Mouse (Mus musculus) spleen, adult 2 months (tissue): ENCODE measurements around the gene Arl6ip5. TPM values are rescaled to one million over a fixed set of nuclear protein-coding genes. Genes with fewer than 3 reads are reported as not detected.

Experiments used
- DNase-seq, 2 experiments: peaks; one replicate each; pipeline versions ENCODE4 v3.0.0 to v3.0.0-alpha.2; 2012 to 2021; ENCODE audit warnings: low spot score in 2 of 2, low read depth in 1 of 2
- H3K27ac ChIP-seq: fragments of 200-500 bp; 2 replicates; pipeline ENCODE4 v1.5.1; 2012; ENCODE audit warnings: low read length, inconsistent platforms; ENCODE audit not compliant: insufficient read depth
- H3K27me3 ChIP-seq: fragments of 200-500 bp; 2 replicates; pipeline ENCODE4 v1.6.1; 2012; ENCODE audit warnings: mild to moderate bottlenecking, moderate library complexity, low read length, inconsistent platforms; ENCODE audit not compliant: control insufficient read depth, insufficient read depth
- H3K36me3 ChIP-seq: fragments of 200-500 bp; 2 replicates; pipeline ENCODE4 v1.6.1; 2012; ENCODE audit warnings: mild to moderate bottlenecking, low read length, inconsistent platforms; ENCODE audit not compliant: control insufficient read depth, insufficient read depth
- H3K4me1 ChIP-seq: fragments of 200-500 bp; 2 replicates; pipeline ENCODE4 v1.6.1; 2011; ENCODE audit warnings: inconsistent platforms; ENCODE audit not compliant: control insufficient read depth, insufficient read depth, insufficient read length
- H3K4me3 ChIP-seq: fragments of 200-500 bp; 2 replicates; pipeline ENCODE4 v1.5.1; 2011; ENCODE audit warnings: mild to moderate bottlenecking, inconsistent platforms; ENCODE audit not compliant: insufficient read depth, insufficient read length; ENCODE audit errors: extremely low read depth
- CTCF ChIP-seq: fragments of 200-500 bp; IDR thresholded peaks from 2 replicates; pipeline ENCODE4 v1.5.1; 2011; ENCODE audit warnings: mild to moderate bottlenecking, inconsistent platforms; ENCODE audit not compliant: insufficient read depth, insufficient read length, insufficient replicate concordance; ENCODE audit errors: extremely low read depth
- POLR2A ChIP-seq: fragments of 200-500 bp; IDR thresholded peaks from 2 replicates; pipeline ENCODE4 v1.6.1; 2011; ENCODE audit warnings: low read depth, low read length, inconsistent platforms
- whole genome bisulfite sequencing: fragments of 180-500 bp; shearing (Covaris S2); methylation state at CpG from one replicate; pipeline ENCODE4 v1.1.7; 2018; 5-methylcytosine and 5-hydroxymethylcytosine counted together
- polyA plus RNA-seq: library from polyadenylated mRNA; depleted of rRNA; stranded (reverse); fragments of >200 nt; gene quantifications from 2 replicates; pipeline ENCODE4 v1.2.3, GENCODE M21; 2012; rRNA removed

Gene Arl6ip5
- 52.9 and 53.4 TPM in 2 replicates for polyA plus RNA-seq

DNA sequence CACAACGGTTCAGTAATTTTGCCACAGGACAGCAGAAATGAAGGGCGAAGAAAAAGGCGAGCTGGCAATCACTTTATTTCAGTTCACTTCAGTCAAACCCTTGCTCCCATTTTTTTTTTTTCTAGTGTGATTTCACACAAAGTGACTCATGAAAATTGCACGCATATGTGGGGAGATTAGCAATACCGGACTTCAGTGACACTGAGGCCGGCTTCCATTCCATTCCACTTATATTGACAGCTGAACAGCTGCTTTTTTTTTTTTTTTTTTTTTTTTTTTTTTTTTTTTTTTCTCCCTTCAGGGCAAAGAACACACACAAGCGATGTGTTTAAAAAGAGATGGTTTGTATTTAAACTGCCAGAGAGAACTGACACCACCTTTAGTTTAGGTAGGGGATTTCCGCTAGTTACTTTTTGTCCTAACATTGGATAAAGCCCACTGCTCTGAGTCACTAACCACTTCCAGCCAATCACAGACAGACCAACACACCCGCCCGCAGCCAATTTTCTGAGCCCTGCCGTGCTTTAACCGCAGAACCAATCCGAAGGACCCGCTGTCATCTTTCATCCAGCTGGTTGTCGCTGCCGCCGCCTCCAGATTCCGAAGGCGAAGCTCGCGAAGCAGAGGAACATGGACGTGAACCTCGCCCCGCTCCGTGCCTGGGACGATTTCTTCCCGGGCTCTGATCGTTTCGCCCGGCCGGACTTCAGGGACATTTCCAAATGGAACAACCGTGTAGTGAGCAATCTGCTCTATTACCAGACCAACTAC, at the start of gene Arl6ip5:
Arl6ip5 (plus strand) TSS at position 499 of the 771 bp plus-strand sequence.
- H3K27me3 ChIP-seq, result no peaks in the 10 kb centered on the region
- peak within 1 kb of the TSS; percentile 83 for H3K27ac ChIP-seq
- peak; percentile 50; the same call in 1 of the 2 replicates for TF ChIP-seq POLR2A
- TF ChIP-seq CTCF, result no peak
- WGBS, result 4% methylated on average over 32 of the region's 32 CpGs
- peak; percentile 87 for DNase-seq
- peak within 1 kb of the TSS; percentile 63 for H3K4me3 ChIP-seq
- peaks cover 15% of the 10 kb centered on the region; the same call in 1 of the 2 replicates for H3K4me1 ChIP-seq
- H3K36me3 ChIP-seq, result peaks cover 2% of the 10 kb centered on the region; the same call in 1 of the 2 replicates

GRCm38 (mm10) chr6:97175716-97176115, 34.8 kb upstream of the Arl6ip5 start:
- Histone ChIP-seq H3K27ac (peak overlapping the region; percentile 52), H3K4me1 (peaks cover 15% of the 10 kb centered on the region), H3K27me3 (no peaks in the 10 kb centered on the region), H3K4me3 (peak overlapping the region; percentile 8; the same call in 1 of the 2 replicates), H3K36me3 (peaks cover 17% of the 10 kb centered on the region)
- peak in 1 of 2 experiments; percentile 28 for DNase-seq
- WGBS, result 31% methylated on average over 11 of the region's 11 CpGs
- no peak for TF ChIP-seq CTCF
- TF ChIP-seq POLR2A, result no peak

DNA sequence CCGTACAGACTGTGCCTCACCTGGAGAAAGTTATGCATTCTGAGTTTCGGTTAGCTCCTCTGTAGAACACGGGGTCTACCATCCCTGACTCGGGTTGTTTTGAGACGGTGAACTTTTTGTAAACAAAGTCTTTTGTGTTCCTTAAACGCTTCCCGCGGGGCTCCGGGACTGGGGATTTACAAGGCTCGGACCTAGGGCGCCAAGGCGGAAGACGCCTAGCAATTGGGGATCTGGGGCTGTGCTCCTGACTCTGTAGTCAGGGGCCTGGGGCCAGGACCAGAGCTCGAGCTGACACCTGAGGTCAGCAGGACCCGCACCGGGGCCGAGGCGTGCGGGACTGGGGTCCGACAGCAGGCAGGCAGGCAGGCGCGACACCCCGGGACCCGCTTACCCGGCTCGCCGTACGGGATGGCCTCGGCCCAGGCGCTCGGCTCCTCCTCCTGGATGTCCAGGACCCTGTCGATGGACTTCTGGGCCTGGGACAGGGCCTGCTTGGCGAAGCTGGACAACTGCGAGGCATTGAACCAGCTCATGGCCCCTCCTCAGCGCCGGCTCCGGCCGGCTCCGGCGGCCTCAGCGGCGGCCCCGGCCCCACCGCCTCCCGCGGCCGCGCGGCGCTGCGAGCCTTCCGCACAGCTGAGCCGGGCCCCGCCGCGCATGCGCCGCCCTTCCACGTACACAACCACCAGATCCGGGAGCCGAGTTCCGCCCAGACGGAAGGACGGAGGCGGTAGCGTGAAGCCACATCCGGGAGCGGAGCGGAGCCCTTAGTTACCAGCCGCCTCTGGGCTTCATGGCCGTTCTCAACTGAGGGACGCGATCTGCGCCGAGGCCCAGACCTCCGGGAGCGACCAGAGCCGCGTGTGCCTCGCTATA, 31.8 kb upstream of the Arl6ip5 start, which contains the start of gene Tmf1:
Tmf1 (minus strand) TSS at position 632 of the 876 bp plus-strand sequence.
- under 1% methylated on average over 80 of the region's 80 CpGs for WGBS
- H3K36me3 ChIP-seq, result peaks cover 8% of the 10 kb centered on the region
- H3K27me3 ChIP-seq, result no peaks in the 10 kb centered on the region
- peak; percentile 32; the same call in 1 of the 2 replicates for TF ChIP-seq POLR2A
- TF ChIP-seq CTCF, result no peak
- peak within 1 kb of the TSS; percentile 88 for H3K4me3 ChIP-seq
- peaks cover 24% of the 10 kb centered on the region for H3K4me1 ChIP-seq
- H3K27ac ChIP-seq, result peak within 1 kb of the TSS; percentile 98
- peak; percentile 90 to 97 for DNase-seq

DNA sequence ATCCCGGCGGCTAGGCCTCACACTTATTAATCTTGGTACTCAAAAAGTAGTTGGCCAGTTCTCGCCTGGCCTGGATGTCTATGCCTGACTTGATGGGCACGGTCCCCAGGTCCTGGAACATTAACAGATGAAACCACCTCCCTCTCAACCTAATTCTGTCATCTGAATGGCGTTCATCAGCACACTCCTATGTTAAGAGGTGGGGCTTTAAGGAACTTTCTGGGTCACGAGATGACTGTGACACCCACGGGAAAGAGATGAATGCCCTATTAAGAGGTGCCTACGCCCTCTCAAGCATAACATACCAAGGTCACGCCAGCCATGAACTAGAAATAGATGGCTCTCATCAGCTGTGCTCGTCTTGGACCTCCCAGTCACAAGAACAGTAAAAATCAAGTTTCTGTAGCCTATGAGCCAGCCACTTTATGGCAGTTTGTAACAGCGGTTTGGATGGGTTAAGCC, 31.1 kb upstream of the Arl6ip5 start:
- peaks cover 24% of the 10 kb centered on the region for H3K4me1 ChIP-seq
- peak overlapping the region; percentile 98 for H3K27ac ChIP-seq
- H3K27me3 ChIP-seq, result no peaks in the 10 kb centered on the region
- peak; percentile 42 to 68 for DNase-seq
- peak overlapping the region; percentile 73 for H3K4me3 ChIP-seq
- TF ChIP-seq POLR2A (no peak; the same call in 1 of the 2 replicates), CTCF (no peak)
- peaks cover 10% of the 10 kb centered on the region for H3K36me3 ChIP-seq
- 14% methylated on average over 11 of the region's 11 CpGs for WGBS

GRCm38 (mm10) chr6:97200437-97200836, 10.1 kb upstream of the Arl6ip5 start:
- no peak overlapping the region for H3K27ac ChIP-seq
- DNase-seq, result no peak
- peaks cover 16% of the 10 kb centered on the region for H3K36me3 ChIP-seq
- H3K4me3 ChIP-seq, result no peak overlapping the region
- 82% methylated on average over 3 of the region's 3 CpGs for WGBS
- no peak for TF ChIP-seq CTCF
- no peak for TF ChIP-seq POLR2A
- H3K4me1 ChIP-seq, result peaks cover 7% of the 10 kb centered on the region; the same call in 1 of the 2 replicates
- H3K27me3 ChIP-seq, result no peaks in the 10 kb centered on the region

DNA sequence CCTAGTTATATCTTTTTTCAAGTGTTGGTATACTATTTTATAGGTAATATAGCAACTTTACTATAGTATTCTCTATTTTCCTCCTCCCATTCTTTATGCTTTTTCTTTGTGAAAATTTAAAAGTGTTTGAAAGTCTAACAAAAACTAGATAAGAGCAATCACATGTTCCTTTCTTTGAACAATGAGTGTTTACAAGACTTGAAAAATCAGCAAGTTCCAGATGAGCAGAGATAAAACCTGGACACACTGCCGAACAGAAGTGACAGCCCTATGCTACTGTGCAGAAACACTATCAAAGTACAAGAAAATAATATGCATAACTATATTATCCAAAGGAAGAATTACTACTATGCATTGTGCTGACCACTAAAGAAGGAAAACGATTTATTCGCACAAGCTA, 8.0 kb upstream of the Arl6ip5 start:
- peaks cover 7% of the 10 kb centered on the region; the same call in 1 of the 2 replicates for H3K4me1 ChIP-seq
- 90% methylated on average over 3 of the region's 3 CpGs for WGBS

More for the DNA sequence above, 8.0 kb upstream of the Arl6ip5 start:
- Histone ChIP-seq H3K27ac (no peak overlapping the region), H3K36me3 (peaks cover 8% of the 10 kb centered on the region), H3K27me3 (no peaks in the 10 kb centered on the region), H3K4me3 (no peak overlapping the region)
- no peak for DNase-seq
- TF ChIP-seq CTCF (no peak), POLR2A (no peak)
